Mouse (Mus musculus): ENCODE data around the gene Msantd2. TPM values are rescaled to one million over a fixed set of nuclear protein-coding genes. Genes with fewer than 3 reads are reported as not detected.

Gene Msantd2
- total RNA-seq, 2 experiments from 2014 or later: 18.3 to 21.9 TPM

- no peak for ATAC-seq (replicated peaks; ENCODE audit: poor library complexity)
Measured at GRCm38 (mm10) chr9:37501170-37501569, 12.1 kb downstream of the Msantd2 start.

- ATAC-seq (replicated peaks; ENCODE audit: poor library complexity): 0 out of 2 replicates have a peak, but pooled peaks have one; percentile 23
Measured at GRCm38 (mm10) chr9:37504348-37504747, 15.2 kb downstream of the Msantd2 start.

GRCm38 (mm10) chr9:37506023-37506422, 16.9 kb downstream of the Msantd2 start:
- ATAC-seq (replicated peaks; ENCODE audit: poor library complexity): no peak

GRCm38 (mm10) chr9:37512097-37512496, 23.0 kb downstream of the Msantd2 start:
- ATAC-seq (replicated peaks; ENCODE audit: poor library complexity): peak; percentile 88

- ATAC-seq (replicated peaks; ENCODE audit: poor library complexity): no peak
Measured at GRCm38 (mm10) chr9:37514456-37514855, 25.3 kb downstream of the Msantd2 start.

- ATAC-seq (replicated peaks; ENCODE audit: poor library complexity): peak; percentile 97
Measured at GRCm38 (mm10) chr9:37517467-37517866, 28.3 kb downstream of the Msantd2 start.

GRCm38 (mm10) chr9:37518991-37519390, 29.9 kb downstream of the Msantd2 start:
- no peak for ATAC-seq (replicated peaks; ENCODE audit: poor library complexity)

- no peak for ATAC-seq (replicated peaks; ENCODE audit: poor library complexity)
Measured at GRCm38 (mm10) chr9:37519995-37520394, 30.9 kb downstream of the Msantd2 start.

GRCm38 (mm10) chr9:37525461-37525860, 36.3 kb downstream of the Msantd2 start:
- no peak for ATAC-seq (replicated peaks; ENCODE audit: poor library complexity)

GRCm38 (mm10) chr9:37526443-37527395, 37.6 kb downstream of the Msantd2 start:
- ATAC-seq (replicated peaks; ENCODE audit: poor library complexity): peak; percentile 27

- peak; percentile 26; the same call in 1 of the 2 replicates for ATAC-seq (replicated peaks; ENCODE audit: poor library complexity)
Measured at GRCm38 (mm10) chr9:37527396-37528224, 38.5 kb downstream of the Msantd2 start, which contains the start of gene Esam. TSS of gene Esam (plus strand) at chr9:37528078.

- ATAC-seq (replicated peaks; ENCODE audit: poor library complexity): no peak
Measured at GRCm38 (mm10) chr9:37528225-37528970, 39.3 kb downstream of the Msantd2 start.

- ATAC-seq (replicated peaks; ENCODE audit: poor library complexity): peak; percentile 63
Measured at GRCm38 (mm10) chr9:37530031-37530887, 41.1 kb downstream of the Msantd2 start.

GRCm38 (mm10) chr9:37530888-37531705, 42.0 kb downstream of the Msantd2 start:
- ATAC-seq (replicated peaks; ENCODE audit: poor library complexity): peak; percentile 44

- ATAC-seq (replicated peaks; ENCODE audit: poor library complexity): no peak
Measured at GRCm38 (mm10) chr9:37536851-37537250, 47.7 kb downstream of the Msantd2 start.

- no peak for ATAC-seq (replicated peaks; ENCODE audit: poor library complexity)
Measured at GRCm38 (mm10) chr9:37537658-37538250, 48.6 kb downstream of the Msantd2 start.

GRCm38 (mm10) chr9:37539170-37540025, 50.3 kb downstream of the Msantd2 start, which contains the start of gene Vsig2:
TSS of gene Vsig2 (plus strand) at chr9:37539255.
- no peak for ATAC-seq (replicated peaks; ENCODE audit: poor library complexity)
